Mouse (Mus musculus) liver, adult 2 months (tissue): Measurements from ENCODE around the gene Sh3gl2. TPM values are rescaled to one million over a fixed set of nuclear protein-coding genes. Genes with fewer than 3 reads are reported as not detected.

Experiments used
- DNase-seq: peaks from one replicate; pipeline ENCODE4 v3.0.0-alpha.2; 2011; ENCODE audit warnings: low read depth, low spot score; ENCODE audit errors: extremely low read depth
- H3K27ac ChIP-seq: fragments of 200-500 bp; replicated peaks from 2 replicates; pipeline ENCODE4 v1.5.1; 2012; ENCODE audit warnings: low read depth, mild to moderate bottlenecking, control low read depth, inconsistent platforms, low read length; ENCODE audit not compliant: insufficient read depth
- H3K27me3 ChIP-seq: fragments of 200-500 bp; 2 replicates; pipeline ENCODE4 v1.6.1; 2012; ENCODE audit warnings: mild to moderate bottlenecking, moderate library complexity, low read length, inconsistent platforms; ENCODE audit not compliant: control insufficient read depth, insufficient read depth
- H3K36me3 ChIP-seq: fragments of 200-500 bp; 2 replicates; pipeline ENCODE4 v1.6.1; 2012; ENCODE audit warnings: low read length, inconsistent platforms; ENCODE audit not compliant: control insufficient read depth, insufficient read depth
- H3K4me1 ChIP-seq: fragments of 200-500 bp; 2 replicates; pipeline ENCODE4 v1.6.1; 2011; ENCODE audit warnings: low read length; ENCODE audit not compliant: control insufficient read depth, insufficient read depth
- H3K4me3 ChIP-seq: fragments of 200-500 bp; 2 replicates; pipeline ENCODE4 v1.5.1; 2011; ENCODE audit warnings: low read depth, mild to moderate bottlenecking, control low read depth, low read length, moderate library complexity; ENCODE audit not compliant: insufficient read depth
- H3K79me2 ChIP-seq: fragments of 200-500 bp; 2 replicates; pipeline ENCODE4 v1.6.1; 2012; ENCODE audit warnings: inconsistent platforms, mild to moderate bottlenecking, low read length, moderate library complexity; ENCODE audit not compliant: control insufficient read depth, insufficient read depth
- H3K9ac ChIP-seq: fragments of 200-500 bp; 2 replicates; pipeline ENCODE4 v1.6.1; 2012; ENCODE audit warnings: low read depth, mild to moderate bottlenecking, control low read depth, inconsistent platforms, low read length
- CTCF ChIP-seq: fragments of 200-500 bp; IDR thresholded peaks from 2 replicates; pipeline ENCODE4 v1.5.1; 2011; ENCODE audit warnings: low read depth, low read length, control low read depth
- POLR2A ChIP-seq: fragments of 200-500 bp; IDR thresholded peaks from 2 replicates; pipeline ENCODE4 v1.6.1; 2011; ENCODE audit warnings: low read length, control low read depth; ENCODE audit not compliant: insufficient read depth; ENCODE audit errors: extremely low read depth
- WGBS: fragments of 180-500 bp; shearing (Covaris S2); methylation state at CpG from one replicate; pipeline ENCODE4 v1.1.7; 2018; 5-methylcytosine and 5-hydroxymethylcytosine counted together
- polyA plus RNA-seq: library from polyadenylated mRNA; depleted of rRNA; stranded (reverse); fragments of >200 nt; gene quantifications from 2 replicates; pipeline ENCODE4 v1.2.3, GENCODE M21; 2012
- total RNA-seq: library from RNA; depleted of rRNA; stranded (reverse); fragments of >200 nt; gene quantifications from 2 replicates; pipeline ENCODE4 v1.2.3, GENCODE M21; 2014

Sh3gl2 gene
- total and polyA plus RNA-seq, 2 experiments, result 0.09 TPM; not detected in 1

- no peak overlapping the region for H3K9ac ChIP-seq
- no peak overlapping the region for H3K27ac ChIP-seq
- H3K4me1 ChIP-seq, result no peaks in the 10 kb centered on the region
- no peaks in the 10 kb centered on the region for H3K36me3 ChIP-seq
- no peak overlapping the region for H3K4me3 ChIP-seq
- no peak for DNase-seq
- TF ChIP-seq POLR2A (no peak), CTCF (no peak)
- no peaks in the 10 kb centered on the region for H3K27me3 ChIP-seq
- H3K79me2 ChIP-seq, result no peaks in the 10 kb centered on the region
- 73% methylated on average over 5 of the region's 5 CpGs for WGBS
These were observed 21.8 kb downstream of the Sh3gl2 start for GRCm38 (mm10) chr4:85226731-85227130.

DNA sequence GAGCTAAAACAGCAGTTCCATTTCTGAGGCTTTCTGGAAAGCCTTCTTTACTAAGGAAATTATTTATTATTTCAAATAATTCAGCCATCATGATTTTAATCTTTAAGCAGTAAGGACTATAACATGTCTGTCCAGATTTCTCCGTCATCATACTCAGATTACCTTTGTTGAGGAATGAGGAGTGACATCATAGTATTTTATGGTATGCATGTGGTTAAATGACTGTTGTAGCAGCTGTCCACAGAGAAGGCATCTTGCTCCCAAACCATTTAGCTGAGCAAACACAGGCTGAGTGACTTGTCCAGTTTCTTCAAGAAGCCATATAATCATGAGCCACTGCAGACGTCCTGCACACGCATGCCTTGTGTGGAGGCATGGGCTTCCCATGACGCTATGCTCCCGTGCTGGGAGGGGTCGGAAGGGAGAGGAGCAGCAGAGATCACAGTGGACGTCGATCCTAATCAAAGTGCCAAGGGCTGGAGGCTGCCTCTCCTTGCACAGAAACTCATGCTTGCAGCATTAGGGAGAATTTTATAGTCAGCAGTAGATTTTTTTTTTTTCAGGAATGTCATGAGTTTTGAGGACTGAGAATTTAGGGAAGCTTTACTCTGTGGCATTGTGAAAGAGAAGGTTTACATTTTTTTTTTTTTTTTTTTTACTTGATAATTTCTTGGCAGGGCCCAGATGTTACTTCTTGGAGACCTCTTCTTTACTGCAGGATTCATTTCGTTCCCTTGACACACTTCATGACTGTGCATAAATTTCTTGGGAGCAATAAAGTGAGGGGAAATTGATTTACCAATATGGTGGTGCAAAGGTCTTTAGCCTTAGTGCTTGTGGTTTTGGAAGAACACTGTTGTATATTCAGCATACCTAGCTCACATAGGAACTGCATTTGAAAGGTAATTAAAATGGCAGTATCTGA lies 23.0 kb downstream of the Sh3gl2 start:
- no peak overlapping the region for H3K9ac ChIP-seq
- 80% methylated on average over 9 of the region's 9 CpGs for WGBS
- H3K27me3 ChIP-seq, result no peaks in the 10 kb centered on the region
- H3K4me3 ChIP-seq, result no peak overlapping the region
- H3K79me2 ChIP-seq, result no peaks in the 10 kb centered on the region
- no peak for TF ChIP-seq POLR2A
- no peak for TF ChIP-seq CTCF
- H3K36me3 ChIP-seq, result no peaks in the 10 kb centered on the region
- no peak overlapping the region for H3K27ac ChIP-seq
- DNase-seq, result no peak
- no peaks in the 10 kb centered on the region for H3K4me1 ChIP-seq

GRCm38 (mm10) chr4:85228589-85228948 lies 23.6 kb downstream of the Sh3gl2 start:
- WGBS, result 86% methylated on average over 5 of the region's 5 CpGs
- Histone ChIP-seq H3K79me2 (no peaks in the 10 kb centered on the region), H3K4me1 (no peaks in the 10 kb centered on the region), H3K27ac (no peak overlapping the region), H3K36me3 (no peaks in the 10 kb centered on the region), H3K27me3 (no peaks in the 10 kb centered on the region), H3K4me3 (no peak overlapping the region), H3K9ac (no peak overlapping the region)
- no peak for TF ChIP-seq CTCF
- no peak for TF ChIP-seq POLR2A
- no peak for DNase-seq

DNA sequence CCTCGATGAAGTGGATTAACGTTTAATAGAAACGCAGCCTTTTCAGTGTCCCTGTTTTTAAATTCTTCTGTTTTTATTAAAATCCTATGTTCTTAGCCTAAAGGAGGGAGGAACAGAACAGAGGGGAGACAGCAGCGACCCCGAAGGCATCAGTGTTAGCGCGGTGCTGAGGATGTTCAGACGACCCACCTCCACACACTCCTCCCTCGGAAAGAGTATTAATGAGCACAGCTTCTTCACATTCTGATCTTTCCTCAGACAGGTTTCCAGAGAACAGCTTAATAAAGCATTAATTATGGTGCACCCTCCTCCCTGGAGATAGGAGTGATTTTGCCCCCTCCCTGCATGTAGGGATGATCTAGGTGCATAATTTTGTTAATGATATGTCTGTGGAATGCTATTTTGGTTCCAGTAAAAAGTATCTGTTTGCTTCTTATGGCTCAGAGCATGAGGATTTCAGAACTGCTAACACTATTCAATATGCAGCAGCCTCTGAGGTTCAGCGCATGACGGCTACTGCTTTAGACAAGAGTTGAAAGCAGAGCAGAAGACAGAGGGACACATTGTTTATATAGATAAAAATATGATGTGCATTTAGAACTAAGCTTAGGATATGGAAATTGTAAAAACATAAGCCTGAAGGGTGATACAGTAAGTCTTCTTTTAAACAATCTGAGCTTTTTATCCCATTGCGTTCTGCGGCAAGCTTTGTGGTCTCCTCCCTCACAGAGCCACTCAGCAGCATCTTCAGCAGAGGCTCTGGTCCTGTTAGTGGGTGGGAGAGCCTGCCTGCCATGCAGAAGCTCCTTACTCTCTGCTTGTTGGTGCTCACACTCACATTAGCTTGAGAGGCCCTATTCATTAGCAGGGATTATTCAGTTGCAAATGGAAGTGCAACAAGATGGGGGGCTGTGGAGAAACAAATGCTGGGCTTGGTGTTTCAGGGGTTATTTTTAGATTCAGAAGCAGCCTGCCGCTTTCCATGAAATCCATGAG lies 27.8 kb downstream of the Sh3gl2 start:
- Histone ChIP-seq H3K4me3 (no peak overlapping the region), H3K27me3 (no peaks in the 10 kb centered on the region), H3K4me1 (no peaks in the 10 kb centered on the region), H3K9ac (no peak overlapping the region), H3K27ac (no peak overlapping the region), H3K79me2 (no peaks in the 10 kb centered on the region), H3K36me3 (no peaks in the 10 kb centered on the region)
- TF ChIP-seq CTCF (no peak), POLR2A (no peak)
- DNase-seq, result no peak
- 70% methylated on average over 14 of the region's 14 CpGs for WGBS

GRCm38 (mm10) chr4:85241675-85242074 lies 36.7 kb downstream of the Sh3gl2 start:
- no peaks in the 10 kb centered on the region for H3K27me3 ChIP-seq

More at GRCm38 (mm10) chr4:85241675-85242074, 36.7 kb downstream of the Sh3gl2 start:
- Histone ChIP-seq H3K36me3 (no peaks in the 10 kb centered on the region), H3K4me3 (no peak overlapping the region), H3K9ac (no peak overlapping the region), H3K79me2 (no peaks in the 10 kb centered on the region), H3K27ac (no peak overlapping the region), H3K4me1 (no peaks in the 10 kb centered on the region)
- no peak for TF ChIP-seq POLR2A
- no peak for TF ChIP-seq CTCF
- WGBS, result 86% methylated on average over 3 of the region's 3 CpGs
- DNase-seq, result no peak
